Mouse (Mus musculus) lung, embryonic 15.5 days (tissue): Measurements from ENCODE around the gene Gpatch1. TPM values are rescaled to one million over a fixed set of nuclear protein-coding genes. Genes with fewer than 3 reads are reported as not detected.
"Not testable (repeated sequence)": the region's sequence is repeated elsewhere in the genome, so short reads cannot be mapped to it uniquely, and the experiment has no call there.

Experiments
- ATAC-seq: fragments of 200-750 bp; cut with Nextera tagmentation; 2 replicates; pipeline ENCODE4 v1.8.0; 2017; ENCODE audit warnings: moderate number of reproducible peaks, borderline replicate concordance; ENCODE audit not compliant: low FRiP score, low TSS enrichment; ENCODE audit errors: extremely low read depth
- H3K27ac ChIP-seq: fragments of 300-500 bp; sonication (generic); 2 replicates; pipeline ENCODE4 v1.5.1; 2015; ENCODE audit warnings: moderate library complexity, mild to moderate bottlenecking, inconsistent platforms
- H3K27me3 ChIP-seq: fragments of 300-500 bp; sonication (generic); 2 replicates; pipeline ENCODE4 v1.6.1; 2015; ENCODE audit warnings: inconsistent platforms
- H3K36me3 ChIP-seq: fragments of 300-500 bp; sonication (generic); 2 replicates; pipeline ENCODE4 v1.6.1; 2015; ENCODE audit warnings: inconsistent platforms
- H3K4me1 ChIP-seq: fragments of 300-500 bp; sonication (generic); 2 replicates; pipeline ENCODE4 v1.6.1; 2015; ENCODE audit warnings: inconsistent platforms
- H3K4me2 ChIP-seq: fragments of 300-500 bp; sonication (generic); 2 replicates; pipeline ENCODE4 v1.6.1; 2015; ENCODE audit warnings: inconsistent platforms, mild to moderate bottlenecking, moderate library complexity
- H3K4me3 ChIP-seq: fragments of 300-500 bp; sonication (generic); 2 replicates; pipeline ENCODE4 v1.5.1; 2015; ENCODE audit warnings: mild to moderate bottlenecking, inconsistent platforms
- H3K9ac ChIP-seq: fragments of 300-500 bp; sonication (generic); 2 replicates; pipeline ENCODE4 v1.6.1; 2015; ENCODE audit warnings: inconsistent platforms
- H3K9me3 ChIP-seq: fragments of 300-500 bp; sonication (generic); 2 replicates; pipeline ENCODE4 v1.6.1; 2016; ENCODE audit warnings: inconsistent platforms
- WGBS: fragments of 180-500 bp; shearing (Covaris S2); methylation state at CpG from one replicate; pipeline ENCODE4 v1.1.7; 2015; 5-methylcytosine and 5-hydroxymethylcytosine counted together
- polyA plus RNA-seq: library from polyadenylated mRNA; unstranded; fragments of >200 nt; fragmentation: Nextera tagmentation; extraction: Ambion mirVana; gene quantifications from 2 replicates; pipeline ENCODE4 v1.2.1, GENCODE M21; 2015

The Gpatch1 gene
- polyA plus RNA-seq, 1 experiment from 2014 or later = 15.7 TPM

GRCm38 (mm10) chr7:35319221-35319620 is 981 bp upstream of the Gpatch1 start:
- H3K9ac ChIP-seq, H3K4me2 ChIP-seq, H3K27me3 ChIP-seq, ATAC-seq, H3K4me3 ChIP-seq, H3K36me3 ChIP-seq, H3K9me3 ChIP-seq, H3K27ac ChIP-seq: not testable (repeated sequence)
- WGBS = 40% methylated on average over 3 of the region's 3 CpGs
- H3K4me1 ChIP-seq = peaks cover 15% of the 10 kb centered on the region

DNA sequence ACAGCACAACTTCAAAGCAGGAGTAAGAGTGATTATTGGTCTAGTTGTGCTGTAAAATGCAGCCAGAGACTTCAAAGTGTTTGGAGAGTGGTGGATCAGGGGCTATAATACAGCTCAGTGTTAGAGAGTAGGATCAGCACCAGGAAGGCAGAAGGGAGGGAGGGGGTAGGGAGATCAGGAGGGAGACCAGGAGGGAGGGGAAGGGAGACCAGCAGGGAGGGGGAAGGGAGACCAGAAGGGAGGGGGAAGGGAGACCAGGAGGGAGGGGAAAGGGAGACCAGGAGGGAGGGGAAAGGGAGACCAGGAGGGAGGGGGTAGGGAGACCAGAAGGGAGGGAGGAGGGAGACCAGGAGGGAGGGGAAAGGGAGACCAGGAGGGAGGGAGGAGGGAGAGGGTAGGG is 4.1 kb downstream of the Gpatch1 start:
- 0 out of 2 replicates have a peak, but pooled peaks cover 6% of the 10 kb centered on the region for H3K36me3 ChIP-seq
- no peak overlapping the region for H3K9ac ChIP-seq
- no peak overlapping the region for H3K27ac ChIP-seq
- peaks cover 10% of the 10 kb centered on the region for H3K4me1 ChIP-seq
- ATAC-seq = no peak
- H3K27me3 ChIP-seq = no peaks in the 10 kb centered on the region
- H3K9me3 ChIP-seq = no peaks in the 10 kb centered on the region
- H3K4me3 ChIP-seq = no peak overlapping the region
- H3K4me2 ChIP-seq = no peak overlapping the region

DNA sequence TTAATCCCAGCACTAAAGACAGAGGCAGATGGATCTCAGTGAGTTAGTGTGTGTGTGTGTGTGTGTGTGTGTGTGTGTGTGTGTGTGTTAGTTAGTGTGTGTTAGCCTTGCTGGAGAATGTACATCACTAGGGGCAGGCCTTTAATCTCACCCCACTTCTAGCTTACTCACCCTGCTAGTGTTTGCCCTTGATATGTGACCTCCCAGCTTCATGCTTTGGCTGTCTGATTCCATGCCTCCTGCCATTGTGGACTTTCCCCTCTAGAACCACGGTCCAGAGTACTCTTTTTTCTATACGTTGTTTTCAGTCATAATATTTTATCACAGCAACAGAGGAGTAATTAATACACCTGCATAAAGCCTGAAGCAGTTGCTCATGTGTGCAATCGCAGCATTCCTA is 7.0 kb downstream of the Gpatch1 start:
- H3K9me3 ChIP-seq = no peaks in the 10 kb centered on the region
- no peaks in the 10 kb centered on the region for H3K4me1 ChIP-seq
- ATAC-seq = no peak
- peaks cover 29% of the 10 kb centered on the region for H3K36me3 ChIP-seq
- H3K9ac ChIP-seq = no peak overlapping the region
- no peaks in the 10 kb centered on the region for H3K27me3 ChIP-seq
- no peak overlapping the region for H3K4me2 ChIP-seq
- no peak overlapping the region for H3K4me3 ChIP-seq
- H3K27ac ChIP-seq = no peak overlapping the region
- 86% methylated on average over 3 of the region's 3 CpGs for WGBS

DNA sequence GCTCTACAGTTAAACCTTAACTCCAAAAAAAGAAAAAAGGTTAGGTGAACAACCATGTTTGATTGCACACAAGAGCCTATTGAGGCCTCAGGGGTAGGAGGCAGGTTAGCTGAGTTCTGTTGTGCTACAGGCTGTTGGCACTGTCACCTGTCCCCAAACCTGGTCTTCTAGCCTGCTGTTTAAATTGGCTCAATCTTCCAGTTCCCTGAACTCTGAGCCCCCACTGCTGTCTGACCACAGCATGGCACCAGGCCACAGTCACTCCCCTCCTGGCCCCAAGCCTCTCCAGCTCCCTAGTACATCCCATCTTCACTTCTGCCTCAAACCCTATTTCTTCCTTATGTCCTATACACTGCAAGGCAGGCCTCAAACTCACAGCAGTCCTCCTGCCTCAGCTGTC is 17.4 kb downstream of the Gpatch1 start:
- Histone ChIP-seq H3K4me2 (no peak overlapping the region), H3K4me3 (no peak overlapping the region), H3K27ac (no peak overlapping the region), H3K36me3 (peaks cover 39% of the 10 kb centered on the region), H3K4me1 (no peaks in the 10 kb centered on the region), H3K27me3 (no peaks in the 10 kb centered on the region), H3K9me3 (no peaks in the 10 kb centered on the region), H3K9ac (no peak overlapping the region)
- no peak for ATAC-seq

DNA sequence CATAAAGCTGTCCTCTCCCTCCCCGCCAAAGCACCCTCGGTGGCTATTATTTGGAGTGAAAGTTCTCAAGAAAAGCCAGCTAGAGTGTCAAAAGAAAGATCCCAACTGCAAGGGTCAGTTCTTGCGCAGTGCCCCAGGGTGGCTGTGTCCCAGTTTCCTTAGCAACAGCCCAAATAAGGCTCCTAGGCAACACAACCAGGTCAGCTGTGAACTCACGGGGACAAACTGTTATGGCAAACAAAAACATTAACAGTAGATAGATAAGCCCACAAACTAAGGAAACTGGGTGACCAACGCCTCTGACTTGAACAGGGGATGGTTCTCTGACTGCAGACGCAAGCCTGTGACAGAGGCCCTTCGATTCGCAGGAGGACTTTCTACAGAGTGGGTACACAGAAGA is 18.6 kb downstream of the Gpatch1 start:
- Histone ChIP-seq H3K27me3 (no peaks in the 10 kb centered on the region), H3K4me1 (no peaks in the 10 kb centered on the region), H3K4me2 (no peak overlapping the region), H3K9me3 (no peaks in the 10 kb centered on the region), H3K27ac (no peak overlapping the region), H3K9ac (no peak overlapping the region), H3K4me3 (no peak overlapping the region), H3K36me3 (peaks cover 39% of the 10 kb centered on the region)
- WGBS = 64% methylated on average over 8 of the region's 8 CpGs
- no peak for ATAC-seq

DNA sequence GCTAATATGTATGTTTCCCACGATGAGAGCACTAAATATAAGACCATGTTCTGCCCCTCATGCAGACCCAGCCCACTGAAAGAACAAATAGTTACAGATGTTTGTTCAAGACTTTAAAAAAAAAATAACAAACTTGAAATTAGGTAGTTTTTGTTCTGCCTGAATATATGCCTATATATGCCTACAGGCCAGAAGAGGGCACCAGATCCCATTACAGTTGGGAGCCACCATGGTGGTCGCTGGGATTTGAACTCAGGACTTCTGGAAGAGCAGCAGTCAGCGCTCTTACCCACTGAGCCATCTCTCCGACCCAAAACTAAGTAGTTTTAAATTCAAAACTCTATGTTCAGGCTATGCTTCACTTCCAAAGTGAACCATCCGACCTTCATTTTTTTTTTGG is 20.4 kb downstream of the Gpatch1 start:
- H3K4me1 ChIP-seq = no peaks in the 10 kb centered on the region
- H3K4me2 ChIP-seq = no peak overlapping the region
- H3K9ac ChIP-seq = no peak overlapping the region
- H3K27ac ChIP-seq = no peak overlapping the region
- H3K36me3 ChIP-seq = peaks cover 54% of the 10 kb centered on the region
- no peak for ATAC-seq
- H3K27me3 ChIP-seq = no peaks in the 10 kb centered on the region
- WGBS = 92% methylated on average over 5 of the region's 5 CpGs
- H3K9me3 ChIP-seq = no peaks in the 10 kb centered on the region
- no peak overlapping the region for H3K4me3 ChIP-seq

DNA sequence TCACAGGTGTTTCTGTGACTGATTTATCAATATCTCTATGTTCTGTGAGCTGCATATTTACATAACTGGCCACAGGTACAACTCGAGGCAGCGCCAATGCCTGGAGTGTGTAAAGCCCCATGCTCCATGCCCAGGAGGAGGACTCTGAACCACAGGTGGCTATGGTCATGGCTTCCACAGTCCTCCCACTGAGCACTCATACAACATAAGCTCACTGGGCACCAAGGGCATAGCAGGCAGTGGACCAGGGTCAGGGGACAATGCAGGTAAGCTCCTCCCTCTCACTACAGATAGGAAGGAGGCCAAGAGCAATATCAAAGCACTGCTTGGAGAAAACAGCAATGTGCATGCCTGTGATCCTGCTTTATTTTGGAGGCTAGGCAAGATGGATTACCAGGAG is 22.6 kb downstream of the Gpatch1 start:
- H3K4me3 ChIP-seq = no peak overlapping the region
- 85% methylated on average over 2 of the region's 2 CpGs for WGBS

GRCm38 (mm10) chr7:35293464-35293863 is 24.8 kb downstream of the Gpatch1 start:
- Histone ChIP-seq H3K4me2 (no peak overlapping the region), H3K4me1 (no peaks in the 10 kb centered on the region), H3K9ac (no peak overlapping the region), H3K36me3 (peaks cover 69% of the 10 kb centered on the region), H3K27ac (no peak overlapping the region), H3K27me3 (no peaks in the 10 kb centered on the region), H3K9me3 (no peaks in the 10 kb centered on the region), H3K4me3 (no peak overlapping the region)
- no peak for ATAC-seq
- 90% methylated on average over 13 of the region's 13 CpGs for WGBS

More for the DNA sequence above, 22.6 kb downstream of the Gpatch1 start:
- no peak for ATAC-seq
- H3K27me3 ChIP-seq = no peaks in the 10 kb centered on the region
- H3K4me1 ChIP-seq = no peaks in the 10 kb centered on the region
- H3K27ac ChIP-seq = no peak overlapping the region
- peaks cover 56% of the 10 kb centered on the region for H3K36me3 ChIP-seq
- H3K9me3 ChIP-seq = no peaks in the 10 kb centered on the region
- no peak overlapping the region for H3K4me2 ChIP-seq
- H3K9ac ChIP-seq = no peak overlapping the region

DNA sequence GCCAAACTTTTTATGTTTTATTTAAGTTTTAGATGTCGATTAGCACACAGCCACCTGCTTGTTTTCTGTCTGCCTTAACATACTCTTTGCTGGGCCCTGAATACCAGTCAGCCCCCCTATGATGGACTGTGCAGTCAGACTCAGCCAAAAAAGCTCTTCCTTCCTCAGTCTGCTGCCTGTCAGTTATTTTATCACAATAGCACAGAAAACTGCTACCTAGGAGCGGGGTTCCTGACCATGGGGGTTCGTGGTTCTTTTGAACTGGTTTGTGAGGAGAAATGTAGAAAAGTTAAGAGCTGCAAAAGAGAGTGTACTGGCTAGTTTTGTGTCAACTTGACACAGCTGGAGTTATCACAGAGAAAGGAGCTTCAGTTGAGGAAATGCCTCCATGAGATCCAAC is 39.3 kb downstream of the Gpatch1 start:
- Histone ChIP-seq H3K27ac (no peak overlapping the region), H3K4me1 (no peaks in the 10 kb centered on the region), H3K4me2 (no peak overlapping the region), H3K36me3 (peaks cover 69% of the 10 kb centered on the region), H3K9ac (no peak overlapping the region), H3K9me3 (peaks cover 14% of the 10 kb centered on the region), H3K4me3 (no peak overlapping the region), H3K27me3 (no peaks in the 10 kb centered on the region)
- WGBS = 89% methylated on average over 3 of the region's 3 CpGs
- ATAC-seq = no peak

DNA sequence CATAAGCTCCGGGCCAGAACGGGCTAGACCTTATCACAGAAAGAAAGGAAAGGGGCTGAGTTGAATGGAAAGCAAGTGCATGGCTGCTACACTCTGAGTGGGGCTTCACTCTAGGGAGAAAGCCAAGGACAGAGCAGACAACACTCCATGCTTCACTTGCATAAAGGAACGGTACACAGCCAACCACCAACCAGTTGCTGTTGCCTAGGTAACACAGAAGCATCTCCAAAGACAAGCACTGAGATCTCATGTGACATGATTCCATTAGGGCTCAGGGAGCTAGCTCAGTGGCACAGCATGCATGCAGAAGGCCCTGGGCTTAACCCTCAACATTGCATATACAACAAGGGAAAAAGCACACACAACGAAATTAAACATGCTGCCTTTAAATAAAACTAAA is 40.8 kb downstream of the Gpatch1 start:
- Histone ChIP-seq H3K4me3 (no peak overlapping the region), H3K27ac (no peak overlapping the region), H3K9me3 (peaks cover 14% of the 10 kb centered on the region), H3K9ac (no peak overlapping the region), H3K4me1 (no peaks in the 10 kb centered on the region), H3K36me3 (peaks cover 57% of the 10 kb centered on the region), H3K4me2 (no peak overlapping the region), H3K27me3 (no peaks in the 10 kb centered on the region)
- 71% methylated on average over 4 of the region's 4 CpGs for WGBS
- ATAC-seq = no peak

DNA sequence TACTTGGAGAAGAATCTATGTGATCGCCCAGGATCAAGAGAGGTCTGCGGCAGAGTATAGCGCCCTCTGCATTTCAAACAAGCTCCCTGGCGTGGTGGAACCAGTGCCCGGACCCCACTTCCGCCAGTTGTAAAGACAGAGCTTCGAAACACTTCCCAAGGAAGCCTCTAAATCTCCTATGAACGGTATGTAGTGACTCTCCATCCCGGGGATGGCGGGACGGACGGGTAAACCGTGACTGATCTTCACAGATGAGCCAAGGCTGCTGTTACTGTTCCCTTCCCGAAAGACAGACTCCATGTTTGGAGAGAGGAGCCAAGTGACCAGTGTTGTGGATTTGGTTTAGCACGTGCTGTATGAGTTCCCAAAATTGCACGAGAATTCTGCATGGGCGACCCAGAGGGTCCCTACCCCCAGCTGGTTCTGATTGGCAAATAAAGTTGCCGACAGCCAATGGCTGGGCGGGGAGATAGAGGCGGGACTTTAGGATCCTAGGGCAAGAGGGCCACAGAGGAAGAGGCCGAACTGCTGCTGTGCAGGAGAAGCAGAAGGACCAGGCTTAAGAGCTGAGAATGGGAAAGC is 48.7 kb downstream of the Gpatch1 start:
- H3K27ac ChIP-seq = no peak overlapping the region
- ATAC-seq = peak; percentile 73
- peak overlapping the region; percentile 22; the same call in 1 of the 2 replicates for H3K9ac ChIP-seq
- H3K36me3 ChIP-seq = 0 out of 2 replicates have a peak, but pooled peaks cover 3% of the 10 kb centered on the region
- H3K4me3 ChIP-seq = peak overlapping the region; percentile 37
- H3K27me3 ChIP-seq = no peaks in the 10 kb centered on the region
- WGBS = 8% methylated on average over 21 of the region's 21 CpGs
- peaks cover 3% of the 10 kb centered on the region; the same call in 1 of the 2 replicates for H3K4me1 ChIP-seq
- H3K9me3 ChIP-seq = peaks cover 5% of the 10 kb centered on the region; the same call in 1 of the 2 replicates
- peak overlapping the region; percentile 78 for H3K4me2 ChIP-seq

GRCm38 (mm10) chr7:35267841-35268240 is 50.4 kb downstream of the Gpatch1 start:
- H3K4me3 ChIP-seq = no peak overlapping the region
- ATAC-seq = no peak
- WGBS = 58% methylated on average over 5 of the region's 5 CpGs
- H3K36me3 ChIP-seq = no peaks in the 10 kb centered on the region
- H3K27me3 ChIP-seq = no peaks in the 10 kb centered on the region
- H3K9ac ChIP-seq = no peak overlapping the region
- peaks cover 3% of the 10 kb centered on the region; the same call in 1 of the 2 replicates for H3K4me1 ChIP-seq
- H3K9me3 ChIP-seq = no peaks in the 10 kb centered on the region
- H3K4me2 ChIP-seq = no peak overlapping the region
- H3K27ac ChIP-seq = no peak overlapping the region

DNA sequence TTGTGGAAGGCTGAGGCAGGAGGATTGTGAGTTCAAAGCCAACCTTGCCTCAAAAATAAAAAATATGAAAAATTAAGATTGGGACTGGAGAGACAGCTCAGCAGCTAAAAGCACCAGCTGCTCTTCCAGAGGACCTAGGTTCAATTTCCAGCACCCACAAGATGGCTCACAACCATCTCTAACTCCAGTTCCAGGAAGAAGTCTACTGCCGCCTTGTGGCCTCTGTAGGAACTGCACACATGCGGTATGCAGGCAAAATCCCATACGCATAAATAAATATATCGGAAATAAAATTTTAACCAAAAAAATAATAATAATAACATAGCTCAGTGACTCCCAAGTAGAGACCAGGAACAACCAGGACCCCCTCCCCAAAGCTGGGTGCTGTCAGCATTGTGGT is 51.6 kb downstream of the Gpatch1 start:
- Histone ChIP-seq H3K4me3 (no peak overlapping the region), H3K4me1 (peaks cover 3% of the 10 kb centered on the region; the same call in 1 of the 2 replicates), H3K9me3 (no peaks in the 10 kb centered on the region), H3K9ac (no peak overlapping the region), H3K27me3 (no peaks in the 10 kb centered on the region), H3K36me3 (no peaks in the 10 kb centered on the region), H3K4me2 (no peak overlapping the region), H3K27ac (no peak overlapping the region)
- WGBS = 66% methylated on average over 4 of the region's 4 CpGs
- no peak for ATAC-seq
